Comparison of ENCODE assay signal across 11 mouse cellular contexts in the genomic region with DNA sequence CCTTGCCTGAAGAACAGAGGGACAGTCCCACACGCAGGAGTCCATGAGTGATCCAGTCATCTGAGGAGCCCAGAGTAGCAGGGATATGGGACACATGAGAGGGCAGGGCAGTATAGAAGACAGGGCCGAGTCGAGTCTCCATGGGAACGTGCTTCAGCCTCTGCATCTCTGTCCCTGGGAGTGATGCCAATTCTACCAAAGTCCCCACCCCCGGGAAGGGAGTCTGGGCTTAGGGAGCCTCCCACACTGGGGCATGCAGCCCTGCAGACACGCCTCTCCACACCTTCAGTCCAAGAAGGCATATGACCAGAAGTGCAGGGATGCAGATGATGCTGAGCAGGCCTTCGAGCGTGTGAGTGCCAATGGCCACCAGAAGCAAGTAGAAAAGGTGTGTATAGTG. TPM values are rescaled to one million over a fixed set of nuclear protein-coding genes. Genes with fewer than 3 reads are reported as not detected.
DNase-seq lines count a peak whose midpoint lies in the region; ATAC-seq and TF ChIP-seq lines count a peak whose summit lies in the region.
"Had no signal": no experiment of that assay in that cellular context is flagged by ENCODE, and none has a peak within 500 bp of the region (broad histone marks: within the 10 kb centered on the region; RNA-seq: fewer than 3 reads in every experiment).

No protein-coding gene starts in this region.

- TF ChIP-seq CTCF in midbrain, postnatal 0 days (IDR thresholded peaks at IDR 0.05) = no peak

- H3K27me3 ChIP-seq in hindbrain, embryonic 13.5 days = peaks cover 4% of the 10 kb centered on the region; the same call in 1 of the 2 replicates
- no peaks in the 10 kb centered on the region for H3K27me3 ChIP-seq in hindbrain, embryonic 16.5 days (replicated peaks; ENCODE audit: control insufficient read depth, insufficient read depth, low read length)
- H3K27me3 ChIP-seq in midbrain, postnatal 0 days (ENCODE audit: insufficient read depth, low read length) = no peaks in the 10 kb centered on the region
- no peaks in the 10 kb centered on the region for H3K27me3 ChIP-seq in midbrain, embryonic 13.5 days
- no peaks in the 10 kb centered on the region for H3K27me3 ChIP-seq in stomach, embryonic 15.5 days (replicated peaks)
- H3K27me3 ChIP-seq: embryonic facial prominence, embryonic 15.5 days had no signal

- no peak overlapping the region for H3K27ac ChIP-seq in hindbrain, embryonic 13.5 days
- H3K27ac ChIP-seq in hindbrain, embryonic 16.5 days (ENCODE audit: low read depth, low read length) = no peak overlapping the region
- H3K27ac ChIP-seq in midbrain, postnatal 0 days (ENCODE audit: low read depth, low read length) = no peak overlapping the region
- H3K27ac ChIP-seq in midbrain, embryonic 13.5 days = no peak overlapping the region
- no peak overlapping the region for H3K27ac ChIP-seq in stomach, embryonic 15.5 days
- H3K27ac ChIP-seq: embryonic facial prominence, embryonic 15.5 days; heart, embryonic 13.5 days had no signal

- H3K9ac ChIP-seq in hindbrain, embryonic 13.5 days = no peak overlapping the region
- H3K9ac ChIP-seq in hindbrain, embryonic 16.5 days (ENCODE audit: low read depth, low read length) = no peak overlapping the region; the same call in 1 of the 2 replicates
- no peak overlapping the region for H3K9ac ChIP-seq in midbrain, postnatal 0 days (replicated peaks; ENCODE audit: low read length, poor library complexity, severe bottlenecking)
- no peak overlapping the region for H3K9ac ChIP-seq in midbrain, embryonic 13.5 days (replicated peaks)
- no peak overlapping the region for H3K9ac ChIP-seq in stomach, embryonic 15.5 days
- H3K9ac ChIP-seq: embryonic facial prominence, embryonic 15.5 days had no signal

- H3K4me1 ChIP-seq in hindbrain, embryonic 13.5 days (replicated peaks) = peaks cover 38% of the 10 kb centered on the region
- H3K4me1 ChIP-seq in hindbrain, embryonic 16.5 days (ENCODE audit: control insufficient read depth, insufficient read depth, low read depth, low read length) = peaks cover 7% of the 10 kb centered on the region
- H3K4me1 ChIP-seq in midbrain, postnatal 0 days (ENCODE audit: insufficient read depth, low read length) = no peaks in the 10 kb centered on the region
- H3K4me1 ChIP-seq in midbrain, embryonic 13.5 days (replicated peaks) = peaks cover 20% of the 10 kb centered on the region
- H3K4me1 ChIP-seq in stomach, embryonic 15.5 days = peaks cover 2% of the 10 kb centered on the region; the same call in 1 of the 2 replicates

- WGBS in hindbrain, embryonic 13.5 days = 65% methylated on average over 8 of the region's 8 CpGs
- WGBS in hindbrain, embryonic 16.5 days = 62% methylated on average over 8 of the region's 8 CpGs
- WGBS in midbrain, postnatal 0 days = 64% methylated on average over 8 of the region's 8 CpGs
- 67% methylated on average over 8 of the region's 8 CpGs for WGBS in midbrain, embryonic 13.5 days
- WGBS in stomach, embryonic 15.5 days = 48% methylated on average over 8 of the region's 8 CpGs

- ATAC-seq in hindbrain, embryonic 13.5 days (ENCODE audit: low FRiP score) = 0 out of 2 replicates have a peak, but pooled peaks have one; percentile 14
- no peak for ATAC-seq in hindbrain, embryonic 16.5 days
- no peak for ATAC-seq in midbrain, postnatal 0 days (ENCODE audit: low FRiP score)
- ATAC-seq in midbrain, embryonic 13.5 days = no peak
- 0 out of 2 replicates have a peak, but pooled peaks have one; percentile 15 for ATAC-seq in stomach, embryonic 15.5 days (ENCODE audit: insufficient read depth, low FRiP score, low read depth)

- no peaks in the 10 kb centered on the region for H3K9me3 ChIP-seq in hindbrain, embryonic 13.5 days
- no peaks in the 10 kb centered on the region for H3K9me3 ChIP-seq in hindbrain, embryonic 16.5 days (ENCODE audit: control insufficient read depth, low read length)
- no peaks in the 10 kb centered on the region for H3K9me3 ChIP-seq in midbrain, postnatal 0 days (ENCODE audit: low read length)
- no peaks in the 10 kb centered on the region for H3K9me3 ChIP-seq in midbrain, embryonic 13.5 days
- H3K9me3 ChIP-seq in stomach, embryonic 15.5 days = no peaks in the 10 kb centered on the region
- H3K9me3 ChIP-seq: embryonic facial prominence, embryonic 15.5 days; heart, embryonic 13.5 days had no signal

- H3K4me3 ChIP-seq in hindbrain, embryonic 13.5 days = no peak overlapping the region
- no peak overlapping the region for H3K4me3 ChIP-seq in hindbrain, embryonic 16.5 days (ENCODE audit: low read length)
- no peak overlapping the region for H3K4me3 ChIP-seq in midbrain, postnatal 0 days (ENCODE audit: low read depth, low read length)
- H3K4me3 ChIP-seq in midbrain, embryonic 13.5 days (replicated peaks) = no peak overlapping the region
- H3K4me3 ChIP-seq in stomach, embryonic 15.5 days (replicated peaks) = no peak overlapping the region
- H3K4me3 ChIP-seq: embryonic facial prominence, embryonic 15.5 days; heart, embryonic 13.5 days; myocyte had no signal

- peaks cover 9% of the 10 kb centered on the region for H3K36me3 ChIP-seq in hindbrain, embryonic 13.5 days
- no peaks in the 10 kb centered on the region for H3K36me3 ChIP-seq in hindbrain, embryonic 16.5 days (ENCODE audit: control insufficient read depth, insufficient read depth, low read length)
- H3K36me3 ChIP-seq in midbrain, postnatal 0 days (ENCODE audit: insufficient read depth, low read length) = no peaks in the 10 kb centered on the region
- H3K36me3 ChIP-seq in midbrain, embryonic 13.5 days = peaks cover 16% of the 10 kb centered on the region
- H3K36me3 ChIP-seq in stomach, embryonic 15.5 days = 0 out of 2 replicates have a peak, but pooled peaks cover 5% of the 10 kb centered on the region

- peak; percentile 36 for DNase-seq in adrenal gland, postnatal 10 days
- DNase-seq in adrenal gland, postnatal 4 days (ENCODE audit: low spot score in 2 of 2) = no peak
- DNase-seq in midbrain, postnatal 0 days (ENCODE audit: low spot score) = peak; percentile 46
- no peak for DNase-seq in liver

- no peak overlapping the region for H3K4me2 ChIP-seq in hindbrain, embryonic 13.5 days
- H3K4me2 ChIP-seq in hindbrain, embryonic 16.5 days (ENCODE audit: low read length) = no peak overlapping the region
- no peak overlapping the region for H3K4me2 ChIP-seq in midbrain, postnatal 0 days (ENCODE audit: low read depth, low read length, poor library complexity, severe bottlenecking)
- H3K4me2 ChIP-seq in midbrain, embryonic 13.5 days (replicated peaks) = no peak overlapping the region
- no peak overlapping the region for H3K4me2 ChIP-seq in stomach, embryonic 15.5 days
- H3K4me2 ChIP-seq: embryonic facial prominence, embryonic 15.5 days; heart, embryonic 13.5 days had no signal

RNA-seq across cellular contexts. Expression of gene Pstpip1, which starts 33.2 kb away (rescaled TPM):
- 1 to 10 TPM; 3.6 to 4.9 TPM for total RNA-seq in adrenal gland, postnatal 10 days (2021)
- 1 to 10 TPM; 2.3 to 2.6 TPM for total RNA-seq in adrenal gland, postnatal 4 days (2021)
- 0.70 and 0.73 TPM in 2 replicates for polyA plus RNA-seq in hindbrain, embryonic 13.5 days (2015; fragmentation: Nextera tagmentation; extraction: Ambion mirVana)
- polyA plus RNA-seq in hindbrain, embryonic 16.5 days (2015; fragmentation: Nextera tagmentation; extraction: Ambion mirVana) = 0.64 and 0.87 TPM in 2 replicates
- 0.44 and 1.7 TPM in 2 replicates for total RNA-seq in midbrain, postnatal 0 days (2014; rRNA removed)
- polyA plus RNA-seq in midbrain, postnatal 0 days (2015; fragmentation: Nextera tagmentation; extraction: Ambion mirVana) = 0.70 and 0.75 TPM in 2 replicates
- polyA plus RNA-seq in midbrain, embryonic 13.5 days (2015; fragmentation: Nextera tagmentation; extraction: Ambion mirVana) = 0.31 and 0.96 TPM in 2 replicates
- polyA plus RNA-seq in stomach, embryonic 15.5 days (2015; fragmentation: Nextera tagmentation; extraction: Ambion mirVana) = 2.2 and 2.4 TPM in 2 replicates

RNA-seq across cellular contexts. Expression of gene Tspan3, which starts 42.3 kb away (rescaled TPM):
- total RNA-seq in adrenal gland, postnatal 10 days (2021) = 100 to 1,000 TPM; 126 to 152 TPM
- 100 to 1,000 TPM; 164 to 171 TPM for total RNA-seq in adrenal gland, postnatal 4 days (2021)
- polyA plus RNA-seq in hindbrain, embryonic 13.5 days (2015; fragmentation: Nextera tagmentation; extraction: Ambion mirVana) = 575 and 579 TPM in 2 replicates
- 641 and 689 TPM in 2 replicates for polyA plus RNA-seq in hindbrain, embryonic 16.5 days (2015; fragmentation: Nextera tagmentation; extraction: Ambion mirVana)
- 452 and 511 TPM in 2 replicates for total RNA-seq in midbrain, postnatal 0 days (2014; rRNA removed)
- 674 and 710 TPM in 2 replicates for polyA plus RNA-seq in midbrain, postnatal 0 days (2015; fragmentation: Nextera tagmentation; extraction: Ambion mirVana)
- polyA plus RNA-seq in midbrain, embryonic 13.5 days (2015; fragmentation: Nextera tagmentation; extraction: Ambion mirVana) = 587 and 592 TPM in 2 replicates
- 409 and 422 TPM in 2 replicates for polyA plus RNA-seq in stomach, embryonic 15.5 days (2015; fragmentation: Nextera tagmentation; extraction: Ambion mirVana)

Comparison
In these comparisons a context has a peak if more than half of its experiments do, and no peak if none do; other contexts are left out.
1. DNase-seq: peak in adrenal gland, postnatal 10 days (single experiment) and midbrain, postnatal 0 days (single experiment); none in adrenal gland, postnatal 4 days (0 of 2) and liver (single experiment).
2. ATAC-seq: peak in hindbrain, embryonic 13.5 days (single experiment) and stomach, embryonic 15.5 days (single experiment); none in hindbrain, embryonic 16.5 days (single experiment), midbrain, postnatal 0 days (single experiment) and midbrain, embryonic 13.5 days (single experiment).